Mouse (Mus musculus) intestine, embryonic 15.5 days (tissue): ENCODE results near the gene Tango6. TPM values are rescaled to one million over a fixed set of nuclear protein-coding genes. Genes with fewer than 3 reads are reported as not detected.
"Not testable (repeated sequence)": the region's sequence is repeated elsewhere in the genome, so short reads cannot be mapped to it uniquely, and the experiment has no call there.

Source experiments
- ATAC-seq: fragments of 200-750 bp; cut with Nextera tagmentation; 2 replicates; pipeline ENCODE4 v1.8.0; 2017; ENCODE audit warnings: moderate TSS enrichment, moderate library complexity
- H3K27ac ChIP-seq: fragments of 300-500 bp; sonication (generic); 2 replicates; pipeline ENCODE4 v1.5.1; 2015; ENCODE audit warnings: mild to moderate bottlenecking, inconsistent platforms
- H3K27me3 ChIP-seq: fragments of 300-500 bp; sonication (generic); replicated peaks from 2 replicates; pipeline ENCODE4 v1.6.1; 2015; ENCODE audit warnings: inconsistent platforms
- H3K36me3 ChIP-seq: fragments of 300-500 bp; sonication (generic); 2 replicates; pipeline ENCODE4 v1.6.1; 2015; ENCODE audit warnings: inconsistent platforms
- H3K4me1 ChIP-seq: fragments of 300-500 bp; sonication (generic); replicated peaks from 2 replicates; pipeline ENCODE4 v1.6.1; 2015; ENCODE audit warnings: inconsistent platforms
- H3K4me2 ChIP-seq: fragments of 300-500 bp; sonication (generic); replicated peaks from 2 replicates; pipeline ENCODE4 v1.6.1; 2015; ENCODE audit warnings: mild to moderate bottlenecking, inconsistent platforms
- H3K4me3 ChIP-seq: fragments of 300-500 bp; sonication (generic); replicated peaks from 2 replicates; pipeline ENCODE4 v1.5.1; 2015; ENCODE audit warnings: inconsistent platforms
- H3K9ac ChIP-seq: fragments of 300-500 bp; sonication (generic); 2 replicates; pipeline ENCODE4 v1.6.1; 2015; ENCODE audit warnings: inconsistent platforms
- H3K9me3 ChIP-seq: fragments of 300-500 bp; sonication (generic); 2 replicates; pipeline ENCODE4 v1.6.1; 2016; ENCODE audit warnings: inconsistent platforms
- WGBS: fragments of 180-500 bp; shearing (Covaris S2); methylation state at CpG from one replicate; pipeline ENCODE4 v1.1.7; 2015; 5-methylcytosine and 5-hydroxymethylcytosine counted together
- polyA plus RNA-seq: library from polyadenylated mRNA; unstranded; fragments of >200 nt; fragmentation: Nextera tagmentation; extraction: Ambion mirVana; gene quantifications from 2 replicates; pipeline ENCODE4 v1.2.1, GENCODE M21; 2015

The Tango6 gene
- polyA plus RNA-seq, 1 experiment from 2014 or later: 9.1 TPM

DNA sequence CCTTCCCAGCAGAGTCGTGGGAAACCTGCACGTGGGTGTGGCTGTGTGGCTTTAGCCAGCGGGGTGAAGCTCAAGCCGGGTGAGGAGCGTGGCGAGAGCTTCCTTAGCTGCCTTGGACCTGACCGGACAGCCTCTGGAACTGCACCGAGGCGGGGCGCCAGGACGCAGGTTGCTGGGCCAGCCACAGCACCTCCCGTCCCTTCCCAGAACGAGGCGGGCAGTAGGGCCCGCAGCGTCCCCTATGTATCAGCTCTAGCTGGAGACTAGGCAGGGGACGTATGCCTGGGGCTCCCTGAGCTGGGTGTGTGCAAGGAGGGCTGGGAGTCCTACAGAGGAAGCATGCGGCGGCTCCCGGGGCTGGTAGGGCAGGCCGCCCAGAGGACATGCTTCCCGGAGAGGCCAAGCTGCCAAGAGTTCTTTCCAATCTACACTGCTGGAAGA lies 189.1 kb downstream of the Tango6 start:
- peaks cover 42% of the 10 kb centered on the region for H3K27me3 ChIP-seq
- peak; percentile 68 for ATAC-seq
- H3K27ac ChIP-seq: no peak overlapping the region
- no peaks in the 10 kb centered on the region for H3K9me3 ChIP-seq
- H3K4me3 ChIP-seq: peak overlapping the region; percentile 51
- H3K4me2 ChIP-seq: peak overlapping the region; percentile 99
- peak overlapping the region; percentile 59 for H3K9ac ChIP-seq
- under 1% methylated on average over 22 of the region's 22 CpGs for WGBS
- peaks cover 30% of the 10 kb centered on the region for H3K4me1 ChIP-seq
- H3K36me3 ChIP-seq: no peaks in the 10 kb centered on the region

GRCm38 (mm10) chr8:106872454-106873034 lies 189.7 kb downstream of the Tango6 start:
- peaks cover 30% of the 10 kb centered on the region for H3K4me1 ChIP-seq
- WGBS: 13% methylated on average over 8 of the region's 8 CpGs
- H3K4me2 ChIP-seq: peak overlapping the region; percentile 99
- H3K9ac ChIP-seq: peak overlapping the region; percentile 59
- ATAC-seq: no peak
- peaks cover 40% of the 10 kb centered on the region for H3K27me3 ChIP-seq
- H3K4me3 ChIP-seq: peak overlapping the region; percentile 51; the same call in 1 of the 2 replicates
- no peaks in the 10 kb centered on the region for H3K9me3 ChIP-seq
- H3K36me3 ChIP-seq: no peaks in the 10 kb centered on the region
- no peak overlapping the region for H3K27ac ChIP-seq

DNA sequence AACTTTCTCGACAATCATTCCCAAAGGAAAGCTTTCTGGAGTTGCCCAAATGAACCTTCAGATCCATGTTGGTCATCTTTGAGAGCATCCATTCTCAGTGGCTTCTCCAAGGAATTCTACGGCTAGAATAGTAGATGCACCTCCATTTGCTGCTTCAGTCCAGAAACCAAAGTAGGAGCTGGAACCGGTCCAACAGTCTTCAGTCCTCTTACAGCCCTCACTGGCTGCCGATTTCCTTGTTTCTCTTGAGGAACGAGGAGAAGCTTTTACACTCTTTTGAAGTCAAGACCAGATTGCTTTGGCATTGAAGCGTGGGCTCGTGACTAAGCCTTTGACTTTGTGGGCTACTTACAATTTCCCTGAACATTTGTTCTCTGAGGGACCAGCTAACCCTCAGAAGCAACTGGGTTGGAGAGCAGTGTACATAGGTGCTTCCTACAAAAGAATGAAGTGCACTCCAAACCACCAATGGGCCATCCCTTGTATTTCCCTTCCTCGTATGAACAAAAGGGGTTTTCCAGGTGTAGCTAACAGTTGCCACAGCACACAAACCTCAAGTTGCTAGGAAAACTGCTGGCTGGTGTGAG lies 197.3 kb downstream of the Tango6 start:
- Histone ChIP-seq H3K4me2 (no peak overlapping the region), H3K9me3 (no peaks in the 10 kb centered on the region), H3K4me3 (no peak overlapping the region), H3K9ac (no peak overlapping the region), H3K27ac (no peak overlapping the region), H3K4me1 (no peaks in the 10 kb centered on the region), H3K27me3 (no peaks in the 10 kb centered on the region), H3K36me3 (peaks cover 24% of the 10 kb centered on the region)
- WGBS: 87% methylated on average over 8 of the region's 8 CpGs
- ATAC-seq: no peak

DNA sequence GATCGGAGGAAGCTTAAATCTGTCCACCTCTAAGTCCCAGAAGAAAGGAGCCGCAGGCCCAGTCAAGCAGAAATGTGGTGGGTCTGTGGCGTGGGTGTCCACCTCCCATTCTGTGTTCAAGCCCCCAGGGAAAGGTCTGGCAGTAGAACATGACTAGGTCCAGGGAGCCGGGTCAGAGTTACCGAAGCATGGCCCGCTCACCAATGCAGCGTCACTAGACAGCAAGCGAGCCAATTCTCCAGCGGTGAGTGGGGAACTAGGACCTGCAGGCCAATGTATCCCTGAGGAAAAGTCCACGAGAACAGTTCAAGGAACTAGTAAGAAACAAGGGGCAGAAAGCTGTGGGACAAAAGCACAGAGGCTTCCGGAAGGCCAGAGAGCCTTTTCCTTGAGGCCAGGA lies 201.2 kb downstream of the Tango6 start:
- H3K36me3 ChIP-seq: peaks cover 27% of the 10 kb centered on the region
- not testable (repeated sequence) for H3K9ac ChIP-seq, H3K27ac ChIP-seq, H3K9me3 ChIP-seq, H3K27me3 ChIP-seq, H3K4me3 ChIP-seq, H3K4me1 ChIP-seq, ATAC-seq, H3K4me2 ChIP-seq
- 95% methylated on average over 11 of the region's 11 CpGs for WGBS

DNA sequence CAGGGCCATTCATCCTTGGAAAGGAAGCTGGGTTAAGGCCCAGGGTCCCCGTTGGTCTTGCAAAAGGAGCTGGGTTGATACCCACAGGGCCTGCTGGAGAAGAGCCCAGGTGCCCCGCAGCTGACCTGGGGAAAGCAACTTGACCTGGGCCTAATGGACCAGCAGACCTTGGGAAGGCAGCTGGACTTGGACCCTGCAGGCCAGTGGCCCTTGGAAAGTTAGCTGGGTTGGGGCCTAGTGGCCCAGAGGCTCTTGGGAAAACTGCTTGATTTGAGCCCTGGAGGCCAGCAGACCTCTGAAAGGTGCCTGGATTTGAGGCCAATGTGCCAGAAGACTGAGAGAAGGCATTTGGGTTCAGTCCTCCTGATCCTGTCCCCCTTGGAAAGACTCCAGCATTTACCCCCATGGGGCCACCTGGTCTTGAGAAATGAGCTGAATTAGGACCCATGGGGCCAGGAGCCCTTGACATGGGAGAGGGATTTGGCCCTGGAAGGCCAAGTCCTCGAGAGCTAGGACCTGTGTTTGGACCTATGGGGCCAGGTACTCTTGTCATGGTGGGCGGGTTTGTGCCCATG lies 202.0 kb downstream of the Tango6 start:
- not testable (repeated sequence) for ATAC-seq, H3K27ac ChIP-seq, H3K4me1 ChIP-seq, H3K9ac ChIP-seq, H3K9me3 ChIP-seq, H3K4me3 ChIP-seq, H3K27me3 ChIP-seq, H3K4me2 ChIP-seq
- peaks cover 27% of the 10 kb centered on the region for H3K36me3 ChIP-seq
- 96% methylated on average over 4 of the region's 4 CpGs for WGBS

GRCm38 (mm10) chr8:106887336-106888189 lies 204.7 kb downstream of the Tango6 start:
- Histone ChIP-seq H3K27me3 (no peaks in the 10 kb centered on the region), H3K27ac (no peak overlapping the region), H3K9ac (no peak overlapping the region), H3K4me3 (no peak overlapping the region), H3K4me2 (no peak overlapping the region), H3K36me3 (peaks cover 17% of the 10 kb centered on the region), H3K4me1 (peaks cover 3% of the 10 kb centered on the region; the same call in 1 of the 2 replicates), H3K9me3 (no peaks in the 10 kb centered on the region)
- WGBS: 45% methylated on average over 5 of the region's 5 CpGs
- peak; percentile 61 for ATAC-seq

DNA sequence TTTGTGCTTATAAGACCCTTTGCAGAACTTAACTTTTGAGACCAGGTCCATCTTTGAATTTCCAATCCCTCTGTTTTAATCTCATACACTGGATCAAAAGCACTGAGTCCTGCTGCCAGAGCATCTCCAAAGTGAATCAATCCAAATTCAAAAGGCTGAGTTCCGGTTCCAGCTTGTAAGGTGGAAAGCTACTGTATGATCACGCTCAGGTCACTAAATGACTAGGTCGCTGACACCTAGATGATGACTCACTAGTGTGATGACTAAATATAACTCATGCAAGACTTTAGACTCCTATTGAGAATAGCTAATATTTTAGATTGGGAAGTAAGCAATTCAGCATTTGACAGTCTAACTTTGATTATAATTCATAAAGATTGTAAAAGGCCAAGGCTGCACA lies 205.9 kb downstream of the Tango6 start:
- Histone ChIP-seq H3K4me3 (no peak overlapping the region), H3K4me2 (no peak overlapping the region), H3K27ac (no peak overlapping the region), H3K4me1 (peaks cover 3% of the 10 kb centered on the region; the same call in 1 of the 2 replicates), H3K9me3 (no peaks in the 10 kb centered on the region), H3K9ac (no peak overlapping the region), H3K27me3 (no peaks in the 10 kb centered on the region), H3K36me3 (peaks cover 10% of the 10 kb centered on the region)
- no peak for ATAC-seq
- 78% methylated on average over 3 of the region's 3 CpGs for WGBS

GRCm38 (mm10) chr8:106892210-106892805 lies 209.4 kb downstream of the Tango6 start:
- H3K36me3 ChIP-seq: 0 out of 2 replicates have a peak, but pooled peaks cover 8% of the 10 kb centered on the region
- peak overlapping the region; percentile 89 for H3K4me3 ChIP-seq
- peak overlapping the region; percentile 97 for H3K27ac ChIP-seq
- peaks cover 8% of the 10 kb centered on the region; the same call in 1 of the 2 replicates for H3K4me1 ChIP-seq
- ATAC-seq: 0 out of 2 replicates have a peak, but pooled peaks have one; percentile 11
- no peaks in the 10 kb centered on the region for H3K9me3 ChIP-seq
- H3K4me2 ChIP-seq: peak overlapping the region; percentile 68
- peak overlapping the region; percentile 99 for H3K9ac ChIP-seq
- WGBS: under 1% methylated on average over 15 of the region's 15 CpGs
- no peaks in the 10 kb centered on the region for H3K27me3 ChIP-seq

GRCm38 (mm10) chr8:106892806-106893451 lies 210.1 kb downstream of the Tango6 start:
- H3K36me3 ChIP-seq: 0 out of 2 replicates have a peak, but pooled peaks cover 8% of the 10 kb centered on the region
- no peaks in the 10 kb centered on the region for H3K27me3 ChIP-seq
- peak; percentile 91 for ATAC-seq
- peak overlapping the region; percentile 68 for H3K4me2 ChIP-seq
- peak overlapping the region; percentile 97 for H3K27ac ChIP-seq
- H3K9me3 ChIP-seq: no peaks in the 10 kb centered on the region
- peak overlapping the region; percentile 89 for H3K4me3 ChIP-seq
- peaks cover 8% of the 10 kb centered on the region; the same call in 1 of the 2 replicates for H3K4me1 ChIP-seq
- WGBS: under 1% methylated on average over 57 of the region's 57 CpGs
- H3K9ac ChIP-seq: peak overlapping the region; percentile 99

- Histone ChIP-seq H3K27me3 (no peaks in the 10 kb centered on the region), H3K36me3 (0 out of 2 replicates have a peak, but pooled peaks cover 8% of the 10 kb centered on the region), H3K4me1 (peaks cover 6% of the 10 kb centered on the region; the same call in 1 of the 2 replicates), H3K9me3 (no peaks in the 10 kb centered on the region), H3K4me2 (peak within 1 kb of the TSS; percentile 68), H3K27ac (peak within 1 kb of the TSS; percentile 97), H3K9ac (peak within 1 kb of the TSS; percentile 99), H3K4me3 (peak within 1 kb of the TSS; percentile 89)
- peak; percentile 98 for ATAC-seq
- under 1% methylated on average over 63 of the region's 63 CpGs for WGBS
Observed at GRCm38 (mm10) chr8:106893481-106894156, 210.8 kb downstream of the Tango6 start, which contains the start of gene Utp4. Gene Utp4 (plus strand): TSS chr8:106893636.

- Histone ChIP-seq H3K9ac (no peak overlapping the region), H3K9me3 (no peaks in the 10 kb centered on the region), H3K27me3 (no peaks in the 10 kb centered on the region), H3K27ac (no peak overlapping the region), H3K4me2 (no peak overlapping the region), H3K4me1 (no peaks in the 10 kb centered on the region), H3K4me3 (no peak overlapping the region), H3K36me3 (peaks cover 39% of the 10 kb centered on the region)
- no peak for ATAC-seq
- WGBS: 72% methylated on average over 5 of the region's 5 CpGs
Observed at GRCm38 (mm10) chr8:106899473-106899872, 216.6 kb downstream of the Tango6 start.
